Mouse (Mus musculus) limb, embryonic 15.5 days (tissue): ENCODE measurements around the gene Gpx3. TPM values are rescaled to one million over a fixed set of nuclear protein-coding genes. Genes with fewer than 3 reads are reported as not detected.
A peak's percentile ranks its signal among the peaks of the same experiment; 100 is the strongest.

ENCODE experiments used
- ATAC-seq: fragments of 200-750 bp; cut with Nextera tagmentation; 2 replicates; pipeline ENCODE4 v1.8.0; 2017; ENCODE audit warnings: low read depth, moderate TSS enrichment; ENCODE audit not compliant: insufficient number of reproducible peaks, low FRiP score, low TSS enrichment
- H3K27ac ChIP-seq: fragments of 300-500 bp; sonication (generic); 2 replicates; pipeline ENCODE4 v1.5.1; 2015; ENCODE audit warnings: moderate library complexity, mild to moderate bottlenecking, inconsistent platforms
- H3K27me3 ChIP-seq: fragments of 300-500 bp; sonication (generic); 2 replicates; pipeline ENCODE4 v1.6.1; 2015; ENCODE audit warnings: inconsistent platforms
- H3K36me3 ChIP-seq: fragments of 300-500 bp; sonication (generic); 2 replicates; pipeline ENCODE4 v1.6.1; 2015; ENCODE audit warnings: inconsistent platforms
- H3K4me1 ChIP-seq: fragments of 300-500 bp; sonication (generic); 2 replicates; pipeline ENCODE4 v1.6.1; 2015; ENCODE audit warnings: inconsistent platforms
- H3K4me2 ChIP-seq: fragments of 300-500 bp; sonication (generic); 2 replicates; pipeline ENCODE4 v1.6.1; 2015; ENCODE audit warnings: mild to moderate bottlenecking, inconsistent platforms
- H3K4me3 ChIP-seq: fragments of 300-500 bp; sonication (generic); 2 replicates; pipeline ENCODE4 v1.5.1; 2015; ENCODE audit warnings: mild to moderate bottlenecking, inconsistent platforms
- H3K9ac ChIP-seq: fragments of 300-500 bp; sonication (generic); 2 replicates; pipeline ENCODE4 v1.6.1; 2015; ENCODE audit warnings: inconsistent platforms
- H3K9me3 ChIP-seq: fragments of 300-500 bp; sonication (generic); 2 replicates; pipeline ENCODE4 v1.6.1; 2016; ENCODE audit warnings: inconsistent platforms
- WGBS: fragments of 180-500 bp; shearing (Covaris S2); methylation state at CpG from one replicate; pipeline ENCODE4 v1.1.7; 2015; 5-methylcytosine and 5-hydroxymethylcytosine counted together
- polyA plus RNA-seq: library from polyadenylated mRNA; unstranded; fragments of >200 nt; fragmentation: Nextera tagmentation; extraction: Ambion mirVana; gene quantifications from 2 replicates; pipeline ENCODE4 v1.2.1, GENCODE M21; 2015

The Gpx3 gene
- polyA plus RNA-seq, 1 experiment from 2014 or later, result 379 TPM

- Histone ChIP-seq H3K4me1 (peaks cover 11% of the 10 kb centered on the region), H3K4me3 (peak overlapping the region; percentile 89), H3K4me2 (peak overlapping the region; percentile 53), H3K9me3 (no peaks in the 10 kb centered on the region), H3K27me3 (no peaks in the 10 kb centered on the region), H3K36me3 (peaks cover 28% of the 10 kb centered on the region), H3K27ac (peak overlapping the region; percentile 89), H3K9ac (peak overlapping the region; percentile 92)
- ATAC-seq, result no peak
- under 1% methylated on average over 5 of the region's 5 CpGs for WGBS
These were observed 35.2 kb upstream of the Gpx3 start for GRCm38 (mm10) chr11:54867049-54867385.

- H3K4me1 ChIP-seq, result peaks cover 8% of the 10 kb centered on the region
- no peaks in the 10 kb centered on the region for H3K9me3 ChIP-seq
- 79% methylated on average over 3 of the region's 3 CpGs for WGBS
- H3K9ac ChIP-seq, result no peak overlapping the region
- H3K36me3 ChIP-seq, result peaks cover 38% of the 10 kb centered on the region
- no peak for ATAC-seq
- no peaks in the 10 kb centered on the region for H3K27me3 ChIP-seq
- no peak overlapping the region for H3K27ac ChIP-seq
- 0 out of 2 replicates have a peak overlapping the region, but pooled peaks have one; percentile 89 for H3K4me3 ChIP-seq
- H3K4me2 ChIP-seq, result peak overlapping the region; percentile 53; the same call in 1 of the 2 replicates
These were observed 34.3 kb upstream of the Gpx3 start for GRCm38 (mm10) chr11:54867903-54868434.

DNA sequence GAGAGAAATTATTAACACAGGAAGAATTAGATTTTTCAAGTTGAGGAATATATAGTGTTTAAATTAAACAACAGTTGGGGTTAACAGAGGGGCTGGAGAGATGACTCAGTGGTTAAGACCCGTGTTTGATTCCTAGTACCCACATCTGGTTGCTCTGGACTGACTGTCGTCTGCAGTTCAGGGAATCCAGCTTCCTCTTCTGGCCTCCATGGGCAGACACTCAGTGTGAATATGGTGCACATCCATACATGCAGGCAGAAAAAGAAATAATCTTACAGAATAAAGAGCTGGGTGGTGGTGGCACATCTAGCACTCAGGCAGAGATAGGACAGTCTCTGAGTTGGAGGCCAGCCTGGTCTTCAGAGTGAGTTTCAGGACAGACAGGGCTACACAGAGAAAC is 33.8 kb upstream of the Gpx3 start:
- no peaks in the 10 kb centered on the region for H3K9me3 ChIP-seq
- 70% methylated on average over 2 of the region's 2 CpGs for WGBS
- H3K9ac ChIP-seq, result no peak overlapping the region
- H3K4me2 ChIP-seq, result no peak overlapping the region
- H3K27ac ChIP-seq, result no peak overlapping the region
- no peak for ATAC-seq
- no peak overlapping the region for H3K4me3 ChIP-seq
- H3K36me3 ChIP-seq, result peaks cover 42% of the 10 kb centered on the region
- H3K4me1 ChIP-seq, result peaks cover 8% of the 10 kb centered on the region
- no peaks in the 10 kb centered on the region for H3K27me3 ChIP-seq

DNA sequence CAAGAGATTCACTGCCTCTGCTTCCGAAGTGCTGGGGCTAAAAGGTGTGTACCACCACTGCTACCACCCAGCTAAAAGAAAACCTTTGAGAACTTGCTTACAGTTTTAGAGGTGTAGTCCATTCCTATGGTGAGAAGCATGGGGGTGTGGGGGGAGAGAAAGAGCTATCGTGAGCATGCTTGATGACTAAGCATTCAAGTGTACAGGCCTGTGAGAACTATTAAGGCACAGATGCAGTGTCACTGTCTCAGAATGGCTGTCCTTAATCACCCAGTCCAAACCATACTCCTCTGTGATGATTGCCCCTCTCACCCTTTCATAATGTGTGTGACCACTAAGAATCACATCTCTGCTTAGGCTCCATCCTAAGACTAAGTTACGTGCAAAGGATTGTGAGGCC is 32.9 kb upstream of the Gpx3 start:
- ATAC-seq, result no peak
- Histone ChIP-seq H3K9me3 (no peaks in the 10 kb centered on the region), H3K27me3 (no peaks in the 10 kb centered on the region), H3K4me2 (no peak overlapping the region), H3K4me1 (peaks cover 8% of the 10 kb centered on the region), H3K9ac (no peak overlapping the region), H3K4me3 (no peak overlapping the region), H3K27ac (no peak overlapping the region), H3K36me3 (peaks cover 51% of the 10 kb centered on the region)
- WGBS, result 87% methylated on average over 3 of the region's 3 CpGs

DNA sequence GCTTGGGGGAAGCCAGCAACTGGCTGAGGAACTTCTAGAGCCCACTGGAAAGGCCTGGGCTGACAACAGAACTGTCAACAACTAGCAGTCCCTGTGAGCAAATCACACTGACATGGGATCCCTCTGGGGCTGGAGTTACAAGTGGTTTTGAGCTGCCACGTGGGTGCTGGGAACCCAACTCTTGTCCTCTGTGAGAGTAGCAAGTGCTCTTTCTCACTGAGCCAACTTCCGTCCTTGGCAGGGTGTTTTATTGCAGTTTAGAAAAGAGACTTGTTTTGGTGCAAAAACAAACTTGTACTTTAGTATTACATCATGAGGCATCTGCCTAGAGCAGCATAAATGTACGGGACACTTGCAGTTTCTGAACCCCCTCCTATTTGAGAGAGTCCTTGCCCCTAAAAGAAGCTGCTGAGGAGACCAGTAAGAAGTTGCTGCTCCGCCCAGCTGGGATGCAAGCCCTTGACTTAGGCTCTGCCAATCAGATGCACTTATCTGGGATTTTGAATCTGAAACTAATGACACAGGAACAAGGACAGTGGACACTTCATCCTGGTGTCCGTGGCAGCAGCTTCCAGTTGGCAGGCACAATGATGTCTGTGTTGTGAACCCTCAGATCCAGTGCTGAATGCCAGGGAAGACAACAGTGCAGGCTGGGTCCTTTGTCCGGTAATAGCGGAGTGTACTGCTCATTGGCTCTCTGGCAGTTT is 30.3 kb upstream of the Gpx3 start:
- H3K36me3 ChIP-seq, result peaks cover 52% of the 10 kb centered on the region

GRCm38 (mm10) chr11:54876031-54876430 is 26.2 kb upstream of the Gpx3 start:
- Histone ChIP-seq H3K27me3 (no peaks in the 10 kb centered on the region), H3K9me3 (no peaks in the 10 kb centered on the region), H3K4me1 (no peaks in the 10 kb centered on the region), H3K36me3 (peaks cover 34% of the 10 kb centered on the region), H3K4me3 (no peak overlapping the region), H3K27ac (no peak overlapping the region), H3K9ac (no peak overlapping the region), H3K4me2 (no peak overlapping the region)
- 87% methylated on average over 5 of the region's 5 CpGs for WGBS
- ATAC-seq, result no peak

More for the DNA sequence above, 30.3 kb upstream of the Gpx3 start:
- WGBS, result 77% methylated on average over 7 of the region's 7 CpGs
- H3K4me3 ChIP-seq, result no peak overlapping the region
- no peak overlapping the region for H3K4me2 ChIP-seq
- H3K9ac ChIP-seq, result no peak overlapping the region
- no peak for ATAC-seq
- no peaks in the 10 kb centered on the region for H3K9me3 ChIP-seq
- no peak overlapping the region for H3K27ac ChIP-seq
- peaks cover 8% of the 10 kb centered on the region for H3K4me1 ChIP-seq
- H3K27me3 ChIP-seq, result no peaks in the 10 kb centered on the region

GRCm38 (mm10) chr11:54878893-54879292 is 23.4 kb upstream of the Gpx3 start:
- Histone ChIP-seq H3K27me3 (no peaks in the 10 kb centered on the region), H3K4me2 (no peak overlapping the region), H3K27ac (no peak overlapping the region), H3K36me3 (peaks cover 5% of the 10 kb centered on the region), H3K9ac (no peak overlapping the region), H3K4me1 (peaks cover 4% of the 10 kb centered on the region; the same call in 1 of the 2 replicates), H3K4me3 (no peak overlapping the region), H3K9me3 (no peaks in the 10 kb centered on the region)
- ATAC-seq, result no peak
- WGBS, result 79% methylated on average over 6 of the region's 6 CpGs

- H3K4me3 ChIP-seq, result no peak overlapping the region
- no peaks in the 10 kb centered on the region for H3K9me3 ChIP-seq
- no peaks in the 10 kb centered on the region for H3K36me3 ChIP-seq
- H3K27me3 ChIP-seq, result no peaks in the 10 kb centered on the region
- peaks cover 4% of the 10 kb centered on the region; the same call in 1 of the 2 replicates for H3K4me1 ChIP-seq
- no peak for ATAC-seq
- no peak overlapping the region for H3K9ac ChIP-seq
- WGBS, result 34% methylated on average over 4 of the region's 4 CpGs
- H3K4me2 ChIP-seq, result no peak overlapping the region
- H3K27ac ChIP-seq, result no peak overlapping the region
These were observed 22.8 kb upstream of the Gpx3 start for GRCm38 (mm10) chr11:54879434-54879833.

DNA sequence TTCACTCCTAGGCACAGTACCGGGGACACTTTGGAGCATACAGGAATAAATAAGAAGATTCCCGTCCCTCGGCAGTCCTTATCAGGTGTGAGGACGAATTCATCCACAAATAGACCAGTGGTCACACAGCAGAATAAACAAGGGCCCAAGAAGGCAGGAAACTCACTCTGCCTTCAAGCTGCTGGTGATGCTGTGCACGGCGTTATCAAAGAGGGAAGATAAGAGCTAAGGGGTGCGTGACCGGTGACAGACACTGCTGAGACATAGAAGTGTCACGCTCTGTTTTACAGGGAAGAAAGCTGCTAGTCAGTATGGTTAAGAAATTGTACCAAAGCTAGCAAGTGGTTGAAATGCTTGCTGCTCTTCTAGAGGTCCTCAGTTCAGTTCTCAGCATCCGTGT is 22.3 kb upstream of the Gpx3 start:
- ATAC-seq, result no peak
- Histone ChIP-seq H3K4me3 (no peak overlapping the region), H3K9ac (no peak overlapping the region), H3K4me2 (no peak overlapping the region), H3K9me3 (no peaks in the 10 kb centered on the region), H3K27me3 (no peaks in the 10 kb centered on the region), H3K4me1 (peaks cover 8% of the 10 kb centered on the region), H3K36me3 (no peaks in the 10 kb centered on the region), H3K27ac (no peak overlapping the region)
- WGBS, result 80% methylated on average over 10 of the region's 10 CpGs

DNA sequence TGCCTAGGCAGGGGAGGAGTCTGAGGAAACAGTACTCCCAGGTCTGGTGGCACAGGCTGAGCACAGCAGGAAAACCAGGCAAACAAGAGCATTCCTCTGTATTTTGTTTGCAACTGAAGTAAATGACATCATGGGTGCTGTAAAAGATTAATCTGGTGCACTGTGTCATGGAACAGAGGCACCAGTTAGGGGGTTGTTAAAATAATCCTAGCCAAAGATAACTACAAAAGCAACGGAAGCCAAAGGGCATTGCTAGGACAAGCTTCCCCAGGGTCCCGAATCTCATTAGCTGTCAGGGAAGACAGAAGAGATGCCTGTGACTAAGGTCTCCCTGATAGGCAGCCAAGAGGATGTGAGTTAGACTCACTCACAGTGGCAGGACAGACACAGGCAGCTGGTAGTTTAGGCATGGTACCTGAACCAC is 21.2 kb upstream of the Gpx3 start:
- Histone ChIP-seq H3K4me3 (no peak overlapping the region), H3K4me2 (no peak overlapping the region), H3K36me3 (no peaks in the 10 kb centered on the region), H3K9me3 (no peaks in the 10 kb centered on the region), H3K27ac (no peak overlapping the region), H3K9ac (no peak overlapping the region), H3K4me1 (peaks cover 11% of the 10 kb centered on the region), H3K27me3 (no peaks in the 10 kb centered on the region)
- WGBS, result 12% methylated on average over 2 of the region's 2 CpGs
- no peak for ATAC-seq

DNA sequence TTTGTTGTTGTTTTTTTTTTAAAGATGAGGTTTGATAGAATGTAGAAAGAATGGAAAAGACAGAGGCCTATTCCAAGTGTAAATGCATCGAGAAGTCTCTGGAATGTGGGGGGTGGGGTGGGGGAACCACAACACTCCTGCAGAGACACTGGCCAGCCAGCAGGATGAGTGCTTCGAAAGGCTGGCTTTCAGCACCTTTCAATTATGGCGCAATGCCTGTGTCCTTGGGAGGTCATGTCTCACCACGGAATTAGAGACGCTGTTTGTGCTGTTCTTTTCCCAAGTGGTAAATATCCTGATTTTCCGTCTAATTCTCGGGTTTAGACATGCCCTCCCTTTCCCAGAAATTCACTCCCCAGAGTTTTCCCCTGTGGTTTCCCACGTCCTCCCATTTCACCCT is 19.6 kb upstream of the Gpx3 start:
- 25% methylated on average over 8 of the region's 8 CpGs for WGBS
- H3K27me3 ChIP-seq, result no peaks in the 10 kb centered on the region
- no peak for ATAC-seq

GRCm38 (mm10) chr11:54884197-54884828 is 17.9 kb upstream of the Gpx3 start:
- no peaks in the 10 kb centered on the region for H3K27me3 ChIP-seq
- no peaks in the 10 kb centered on the region for H3K36me3 ChIP-seq
- WGBS, result 74% methylated on average over 5 of the region's 5 CpGs
- no peaks in the 10 kb centered on the region for H3K9me3 ChIP-seq
- no peak for ATAC-seq
- H3K9ac ChIP-seq, result no peak overlapping the region
- H3K4me1 ChIP-seq, result peaks cover 11% of the 10 kb centered on the region
- H3K4me2 ChIP-seq, result no peak overlapping the region
- no peak overlapping the region for H3K4me3 ChIP-seq
- H3K27ac ChIP-seq, result no peak overlapping the region

More for the DNA sequence above, 19.6 kb upstream of the Gpx3 start:
- H3K27ac ChIP-seq, result no peak overlapping the region
- H3K4me1 ChIP-seq, result peaks cover 11% of the 10 kb centered on the region
- H3K4me2 ChIP-seq, result no peak overlapping the region
- H3K4me3 ChIP-seq, result no peak overlapping the region
- H3K9ac ChIP-seq, result no peak overlapping the region
- no peaks in the 10 kb centered on the region for H3K36me3 ChIP-seq
- H3K9me3 ChIP-seq, result no peaks in the 10 kb centered on the region
